Mouse (Mus musculus): ENCODE results near the gene Lemd2. TPM values are rescaled to one million over a fixed set of nuclear protein-coding genes. Genes with fewer than 3 reads are reported as not detected.

Lemd2 gene
- polyA plus RNA-seq, 1 experiment = 92.0 TPM

- Histone ChIP-seq H3K4me1 (ENCODE audit: control insufficient read depth, insufficient read depth, insufficient read length, low read length) (no peaks in the 10 kb centered on the region; the same call in 1 of the 2 replicates), H3K4me3 (ENCODE audit: low read depth, low read length) (no peak overlapping the region), H3K27me3 (ENCODE audit: control insufficient read depth, insufficient read depth, low read length) (no peaks in the 10 kb centered on the region), H3K27ac (ENCODE audit: insufficient read depth, low read depth, low read length) (no peak overlapping the region), H3K36me3 (ENCODE audit: control insufficient read depth, insufficient read depth, low read length) (peaks cover 13% of the 10 kb centered on the region)
- WGBS = 59% methylated on average over 5 of the region's 5 CpGs
- no peak for TF ChIP-seq CTCF (IDR thresholded peaks at IDR 0.05; ENCODE audit: extremely low read depth, insufficient read length, insufficient replicate concordance, low read depth, low read length)
- no peak for TF ChIP-seq POLR2A (IDR thresholded peaks at IDR 0.05; ENCODE audit: low read depth, low read length)
Observed at GRCm38 (mm10) chr17:27187059-27187458, 17.2 kb downstream of the Lemd2 start.

- Histone ChIP-seq H3K36me3 (ENCODE audit: control insufficient read depth, insufficient read depth, low read length) (peaks cover 7% of the 10 kb centered on the region), H3K4me3 (ENCODE audit: low read depth, low read length) (no peak overlapping the region), H3K27me3 (ENCODE audit: control insufficient read depth, insufficient read depth, low read length) (no peaks in the 10 kb centered on the region), H3K27ac (ENCODE audit: insufficient read depth, low read depth, low read length) (no peak overlapping the region), H3K4me1 (ENCODE audit: control insufficient read depth, insufficient read depth, insufficient read length, low read length) (no peaks in the 10 kb centered on the region; the same call in 1 of the 2 replicates)
- TF ChIP-seq POLR2A (IDR thresholded peaks at IDR 0.05; ENCODE audit: low read depth, low read length) (no peak), CTCF (IDR thresholded peaks at IDR 0.05; ENCODE audit: extremely low read depth, insufficient read length, insufficient replicate concordance, low read depth, low read length) (no peak)
- 66% methylated on average over 3 of the region's 3 CpGs for WGBS
Observed at GRCm38 (mm10) chr17:27186068-27186467, 18.2 kb downstream of the Lemd2 start.

DNA sequence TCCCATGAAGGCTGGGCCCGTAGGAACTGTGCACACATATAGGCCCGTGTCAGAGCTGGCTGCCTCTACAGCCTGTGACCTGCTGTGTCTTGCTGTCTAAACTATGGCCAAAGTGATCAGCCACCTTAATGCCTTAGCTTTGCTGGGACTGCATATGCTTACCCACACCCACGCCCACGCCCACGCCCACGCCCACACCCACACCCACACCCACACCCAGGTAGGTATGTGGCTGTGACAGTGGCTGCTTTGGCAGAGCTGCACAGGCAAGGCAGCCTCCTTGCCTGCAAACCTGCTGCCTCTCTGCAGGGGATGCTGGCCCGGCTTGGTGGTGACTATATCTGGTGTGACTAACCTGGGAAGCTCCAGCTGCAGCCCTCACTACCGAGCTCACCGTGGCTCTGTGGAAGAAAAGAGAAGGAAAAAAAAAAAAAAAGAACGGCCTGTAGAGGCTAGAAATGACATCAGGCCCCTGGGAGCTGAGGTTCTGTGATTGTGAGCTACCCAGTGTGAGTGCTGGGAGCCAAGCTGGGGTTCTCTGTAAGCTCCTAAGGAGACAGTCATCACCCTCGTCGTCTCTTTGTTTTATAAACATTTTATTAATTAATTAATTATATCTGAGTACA, 20.5 kb downstream of the Lemd2 start:
- H3K27me3 ChIP-seq (ENCODE audit: control insufficient read depth, insufficient read depth, low read length) = no peaks in the 10 kb centered on the region
- TF ChIP-seq POLR2A (IDR thresholded peaks at IDR 0.05; ENCODE audit: low read depth, low read length) (no peak), CTCF (IDR thresholded peaks at IDR 0.05; ENCODE audit: extremely low read depth, insufficient read length, insufficient replicate concordance, low read depth, low read length) (no peak)
- no peaks in the 10 kb centered on the region; the same call in 1 of the 2 replicates for H3K4me1 ChIP-seq (ENCODE audit: control insufficient read depth, insufficient read depth, insufficient read length, low read length)
- no peak overlapping the region for H3K27ac ChIP-seq (ENCODE audit: insufficient read depth, low read depth, low read length)
- no peaks in the 10 kb centered on the region for H3K36me3 ChIP-seq (ENCODE audit: control insufficient read depth, insufficient read depth, low read length)
- no peak overlapping the region for H3K4me3 ChIP-seq (ENCODE audit: low read depth, low read length)
- WGBS = 69% methylated on average over 12 of the region's 12 CpGs

DNA sequence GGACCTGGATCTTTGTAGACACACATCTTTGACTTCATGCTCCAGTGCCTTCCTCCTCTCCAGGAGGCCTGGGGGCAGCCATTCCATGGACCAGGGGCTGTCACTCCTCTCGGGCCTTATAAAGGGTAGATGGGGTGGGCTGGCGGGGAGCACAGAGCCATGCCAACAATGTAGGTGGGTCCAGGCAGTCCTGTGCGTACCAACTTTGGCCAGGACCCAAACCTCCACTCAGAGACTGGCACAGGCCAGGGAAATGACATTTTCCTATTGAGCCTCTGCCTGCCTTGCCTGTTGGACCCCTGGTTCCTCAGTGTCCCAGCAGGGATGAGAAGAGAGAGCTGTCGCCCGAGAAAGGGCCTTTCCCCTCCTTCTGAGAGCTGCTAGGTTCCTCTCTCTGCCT, 21.9 kb downstream of the Lemd2 start:
- no peaks in the 10 kb centered on the region; the same call in 1 of the 2 replicates for H3K4me1 ChIP-seq (ENCODE audit: control insufficient read depth, insufficient read depth, insufficient read length, low read length)
- no peaks in the 10 kb centered on the region for H3K36me3 ChIP-seq (ENCODE audit: control insufficient read depth, insufficient read depth, low read length)
- H3K4me3 ChIP-seq (ENCODE audit: low read depth, low read length) = no peak overlapping the region
- no peak overlapping the region for H3K27ac ChIP-seq (ENCODE audit: insufficient read depth, low read depth, low read length)
- WGBS = 82% methylated on average over 5 of the region's 5 CpGs
- TF ChIP-seq CTCF (IDR thresholded peaks at IDR 0.05; ENCODE audit: extremely low read depth, insufficient read length, insufficient replicate concordance, low read depth, low read length) = no peak
- TF ChIP-seq POLR2A (IDR thresholded peaks at IDR 0.05; ENCODE audit: low read depth, low read length) = no peak
- no peaks in the 10 kb centered on the region for H3K27me3 ChIP-seq (ENCODE audit: control insufficient read depth, insufficient read depth, low read length)

- no peak overlapping the region for H3K4me3 ChIP-seq (ENCODE audit: low read depth, low read length)
- no peak overlapping the region for H3K27ac ChIP-seq (ENCODE audit: insufficient read depth, low read depth, low read length)
- TF ChIP-seq POLR2A (IDR thresholded peaks at IDR 0.05; ENCODE audit: low read depth, low read length) (no peak), CTCF (IDR thresholded peaks at IDR 0.05; ENCODE audit: extremely low read depth, insufficient read length, insufficient replicate concordance, low read depth, low read length) (no peak)
- no peaks in the 10 kb centered on the region for H3K27me3 ChIP-seq (ENCODE audit: control insufficient read depth, insufficient read depth, low read length)
- H3K4me1 ChIP-seq (ENCODE audit: control insufficient read depth, insufficient read depth, insufficient read length, low read length) = no peaks in the 10 kb centered on the region; the same call in 1 of the 2 replicates
- H3K36me3 ChIP-seq (ENCODE audit: control insufficient read depth, insufficient read depth, low read length) = no peaks in the 10 kb centered on the region
- WGBS = 40% methylated on average over 3 of the region's 3 CpGs
Observed at GRCm38 (mm10) chr17:27181666-27182065, 22.6 kb downstream of the Lemd2 start.

GRCm38 (mm10) chr17:27179681-27180280, 24.5 kb downstream of the Lemd2 start:
- H3K27ac ChIP-seq (ENCODE audit: insufficient read depth, low read depth, low read length) = no peak overlapping the region
- no peaks in the 10 kb centered on the region; the same call in 1 of the 2 replicates for H3K4me1 ChIP-seq (ENCODE audit: control insufficient read depth, insufficient read depth, insufficient read length, low read length)
- H3K4me3 ChIP-seq (ENCODE audit: low read depth, low read length) = no peak overlapping the region
- H3K36me3 ChIP-seq (ENCODE audit: control insufficient read depth, insufficient read depth, low read length) = no peaks in the 10 kb centered on the region
- no peak for TF ChIP-seq POLR2A (IDR thresholded peaks at IDR 0.05; ENCODE audit: low read depth, low read length)
- TF ChIP-seq CTCF (IDR thresholded peaks at IDR 0.05; ENCODE audit: extremely low read depth, insufficient read length, insufficient replicate concordance, low read depth, low read length) = no peak
- H3K27me3 ChIP-seq (ENCODE audit: control insufficient read depth, insufficient read depth, low read length) = no peaks in the 10 kb centered on the region
- WGBS = 63% methylated on average over 12 of the region's 12 CpGs

GRCm38 (mm10) chr17:27178427-27179177, 25.7 kb downstream of the Lemd2 start:
- 91% methylated on average over 17 of the region's 17 CpGs for WGBS

More at GRCm38 (mm10) chr17:27178427-27179177, 25.7 kb downstream of the Lemd2 start:
- Histone ChIP-seq H3K36me3 (ENCODE audit: control insufficient read depth, insufficient read depth, low read length) (no peaks in the 10 kb centered on the region), H3K4me3 (ENCODE audit: low read depth, low read length) (no peak overlapping the region), H3K27me3 (ENCODE audit: control insufficient read depth, insufficient read depth, low read length) (no peaks in the 10 kb centered on the region), H3K27ac (ENCODE audit: insufficient read depth, low read depth, low read length) (no peak overlapping the region), H3K4me1 (ENCODE audit: control insufficient read depth, insufficient read depth, insufficient read length, low read length) (no peaks in the 10 kb centered on the region)
- no peak for TF ChIP-seq POLR2A (IDR thresholded peaks at IDR 0.05; ENCODE audit: low read depth, low read length)
- no peak for TF ChIP-seq CTCF (IDR thresholded peaks at IDR 0.05; ENCODE audit: extremely low read depth, insufficient read length, insufficient replicate concordance, low read depth, low read length)

Data from small intestine, adult 2 months (tissue).